Mouse (Mus musculus) intestine, postnatal 0 days (tissue): Measurements from ENCODE around the gene Cisd3. TPM values are rescaled to one million over a fixed set of nuclear protein-coding genes. Genes with fewer than 3 reads are reported as not detected.
A peak's percentile ranks its signal among the peaks of the same experiment; 100 is the strongest.

Experiments
- ATAC-seq: fragments of 200-750 bp; cut with Nextera tagmentation; 2 replicates; pipeline ENCODE4 v1.8.0; 2017; ENCODE audit warnings: mild to moderate bottlenecking, moderate TSS enrichment, moderate library complexity
- H3K27ac ChIP-seq: fragments of 300-500 bp; sonication (generic); 2 replicates; pipeline ENCODE4 v1.5.1; 2014; ENCODE audit warnings: mild to moderate bottlenecking, low read depth, low read length, moderate library complexity
- H3K27me3 ChIP-seq: fragments of 300-500 bp; sonication (generic); replicated peaks from 2 replicates; pipeline ENCODE4 v1.6.1; 2014; ENCODE audit warnings: low read length, mixed read lengths; ENCODE audit not compliant: control insufficient read depth, insufficient read depth
- H3K36me3 ChIP-seq: fragments of 300-500 bp; sonication (generic); 2 replicates; pipeline ENCODE4 v1.6.1; 2014; ENCODE audit warnings: mild to moderate bottlenecking, moderate library complexity; ENCODE audit not compliant: control insufficient read depth, insufficient read depth
- H3K4me1 ChIP-seq: fragments of 300-500 bp; sonication (generic); replicated peaks from 2 replicates; pipeline ENCODE4 v1.6.1; 2014; ENCODE audit warnings: antibody characterized with exemption, low read length, mixed read lengths; ENCODE audit not compliant: control insufficient read depth, insufficient read depth
- H3K4me2 ChIP-seq: fragments of 300-500 bp; sonication (generic); replicated peaks from 2 replicates; pipeline ENCODE4 v1.6.1; 2014; ENCODE audit warnings: low read depth, mild to moderate bottlenecking, moderate library complexity
- H3K4me3 ChIP-seq: fragments of 300-500 bp; sonication (generic); 2 replicates; pipeline ENCODE4 v1.5.1; 2014; ENCODE audit warnings: low read depth, low read length
- H3K9ac ChIP-seq: fragments of 300-500 bp; sonication (generic); 2 replicates; pipeline ENCODE4 v1.6.1; 2014; ENCODE audit warnings: mild to moderate bottlenecking, low read depth, low read length
- H3K9me3 ChIP-seq: fragments of 300-500 bp; sonication (generic); 2 replicates; pipeline ENCODE4 v1.6.1; 2016; ENCODE audit warnings: mixed run types; ENCODE audit not compliant: control insufficient read depth
- CTCF ChIP-seq: sonication (generic); IDR thresholded peaks from 2 replicates; pipeline ENCODE4 v1.5.1; 2016; ENCODE audit warnings: low read depth, mild to moderate bottlenecking, control low read depth, antibody characterized with exemption, moderate library complexity
- WGBS: fragments of 180-500 bp; shearing (Covaris S2); extraction: QIAGEN DNeasy Blood & Tissue Kit; methylation state at CpG from one replicate; pipeline ENCODE4 v1.1.7; 2014; 5-methylcytosine and 5-hydroxymethylcytosine counted together
- polyA plus RNA-seq: library from polyadenylated mRNA; unstranded; fragments of >200 nt; fragmentation: Nextera tagmentation; extraction: Ambion mirVana; gene quantifications from 2 replicates; pipeline ENCODE4 v1.2.1, GENCODE M21; 2015

Cisd3 gene
- polyA plus RNA-seq, 1 experiment from 2014 or later: 122 TPM

DNA sequence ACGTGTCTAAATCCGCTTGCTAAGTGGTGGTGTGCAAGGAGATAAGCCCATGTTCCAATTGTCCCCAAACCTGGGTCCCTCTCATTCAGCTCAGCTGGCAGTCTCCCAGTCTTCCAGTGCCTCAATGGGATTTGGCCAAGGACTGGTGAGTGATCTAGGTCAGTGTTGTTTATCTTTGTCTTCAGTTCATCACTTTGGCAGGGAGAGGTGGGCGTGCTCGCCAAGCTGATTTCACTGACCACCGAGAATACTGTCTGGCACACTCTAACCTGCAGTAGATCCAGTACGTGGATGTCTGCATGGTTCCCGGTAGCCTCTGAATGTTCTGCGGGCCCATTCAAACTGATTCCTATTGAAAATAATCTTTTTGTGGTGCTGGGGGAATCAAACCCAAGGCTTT is 28.3 kb downstream of the Cisd3 start:
- Histone ChIP-seq H3K9ac (no peak overlapping the region), H3K4me2 (no peak overlapping the region), H3K9me3 (no peaks in the 10 kb centered on the region), H3K4me3 (no peak overlapping the region), H3K4me1 (no peaks in the 10 kb centered on the region), H3K27me3 (no peaks in the 10 kb centered on the region), H3K27ac (no peak overlapping the region), H3K36me3 (peaks cover 44% of the 10 kb centered on the region)
- ATAC-seq: no peak
- TF ChIP-seq CTCF: no peak
- WGBS: 85% methylated on average over 8 of the region's 8 CpGs

DNA sequence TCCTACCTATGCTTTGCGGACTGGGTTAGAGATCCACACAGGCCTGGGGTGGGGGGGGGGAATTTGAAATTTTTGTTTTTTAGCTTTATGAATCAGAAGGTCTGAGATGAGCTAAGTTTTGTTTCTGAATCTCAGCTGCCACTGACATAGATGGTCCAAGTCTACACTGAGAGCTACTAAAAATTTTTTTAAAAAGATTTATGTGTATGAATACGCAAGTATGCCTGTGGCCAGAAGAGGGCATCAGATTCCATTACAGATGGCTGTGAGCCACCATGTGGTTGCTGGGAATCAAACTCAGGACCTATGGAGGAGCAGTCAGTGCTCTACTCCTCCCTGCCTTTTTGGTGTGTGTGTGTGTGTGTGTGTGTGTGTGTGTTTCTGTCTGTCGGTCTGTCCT is 28.7 kb downstream of the Cisd3 start:
- 94% methylated on average over 3 of the region's 3 CpGs for WGBS
- ATAC-seq: no peak

DNA sequence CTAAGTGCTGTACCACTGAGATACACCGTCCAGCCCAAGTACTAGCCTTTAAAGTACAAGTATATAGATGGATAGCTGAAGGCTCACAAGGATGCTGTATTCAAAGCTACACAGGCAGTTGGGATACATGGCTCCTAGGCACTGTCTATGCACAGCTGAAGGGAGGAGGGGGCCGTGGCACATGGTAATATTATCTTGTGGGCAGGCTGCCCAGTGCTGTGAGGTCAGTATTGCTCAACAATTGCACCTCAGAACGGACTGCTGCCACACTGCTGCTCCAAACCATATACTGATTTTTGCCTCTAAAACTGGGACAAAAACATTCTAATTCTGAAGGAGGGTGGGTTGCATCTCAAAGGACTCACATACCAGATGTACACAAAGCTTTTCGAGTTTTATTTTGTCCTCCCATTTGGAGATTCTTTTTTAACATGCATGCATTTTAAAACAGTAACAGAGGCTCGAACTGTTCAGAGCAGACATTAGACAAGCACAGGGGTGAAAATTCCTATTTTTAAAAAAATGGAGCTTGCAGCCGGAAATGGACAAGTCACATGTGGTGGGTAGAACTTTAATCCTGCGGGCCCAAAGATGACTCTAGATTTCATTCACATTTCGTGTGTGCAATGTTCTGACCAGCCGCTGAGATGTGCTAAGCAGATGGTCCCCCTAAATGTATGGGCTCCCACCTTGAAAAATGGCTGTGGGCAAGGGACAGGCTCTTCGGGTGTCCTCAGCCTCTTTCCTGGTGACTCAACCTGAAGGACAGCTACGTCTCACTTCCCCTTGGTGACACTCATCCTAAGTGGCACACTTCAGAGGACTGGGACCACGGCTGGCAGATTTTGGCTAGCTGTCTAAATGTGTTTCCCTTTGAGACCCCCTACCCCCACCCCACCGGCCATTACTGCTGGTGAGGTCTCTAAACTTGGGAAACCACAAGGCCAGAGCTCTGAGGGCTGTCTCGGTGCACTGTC is 29.4 kb downstream of the Cisd3 start:
- WGBS: 85% methylated on average over 14 of the region's 14 CpGs
- Histone ChIP-seq H3K36me3 (peaks cover 55% of the 10 kb centered on the region), H3K4me2 (no peak overlapping the region), H3K4me3 (no peak overlapping the region), H3K9ac (no peak overlapping the region), H3K9me3 (no peaks in the 10 kb centered on the region), H3K4me1 (no peaks in the 10 kb centered on the region), H3K27ac (no peak overlapping the region), H3K27me3 (no peaks in the 10 kb centered on the region)
- no peak for TF ChIP-seq CTCF
- ATAC-seq: no peak

More for the DNA sequence above, 28.7 kb downstream of the Cisd3 start:
- no peaks in the 10 kb centered on the region for H3K4me1 ChIP-seq
- no peak overlapping the region for H3K4me2 ChIP-seq
- no peak overlapping the region for H3K4me3 ChIP-seq
- H3K27me3 ChIP-seq: no peaks in the 10 kb centered on the region
- no peak overlapping the region for H3K27ac ChIP-seq
- peaks cover 48% of the 10 kb centered on the region for H3K36me3 ChIP-seq
- H3K9ac ChIP-seq: no peak overlapping the region
- no peaks in the 10 kb centered on the region for H3K9me3 ChIP-seq
- TF ChIP-seq CTCF: peak; percentile 52

DNA sequence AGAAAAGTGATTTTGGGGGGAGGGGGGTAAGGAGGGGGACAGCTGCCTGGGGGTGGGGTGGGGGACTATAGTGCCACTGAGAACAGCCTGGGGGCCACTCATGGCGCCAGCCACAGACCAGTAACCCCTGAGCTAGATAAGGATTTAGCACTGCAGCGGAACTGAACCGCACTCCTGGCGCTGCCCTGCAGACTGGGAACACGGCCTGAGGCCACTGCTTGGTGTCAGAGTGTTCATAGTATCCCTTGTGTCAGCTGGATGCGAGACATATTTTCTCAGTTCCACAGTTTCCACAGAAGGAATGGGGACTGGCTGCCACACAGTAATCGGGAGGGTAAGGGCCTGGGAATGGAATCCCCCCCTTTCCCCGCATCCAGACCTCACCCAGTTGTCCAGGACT is 30.4 kb downstream of the Cisd3 start:
- no peak for TF ChIP-seq CTCF
- no peak for ATAC-seq
- no peaks in the 10 kb centered on the region for H3K9me3 ChIP-seq
- H3K27me3 ChIP-seq: no peaks in the 10 kb centered on the region
- no peak overlapping the region for H3K4me2 ChIP-seq
- WGBS: 87% methylated on average over 8 of the region's 8 CpGs
- H3K27ac ChIP-seq: no peak overlapping the region
- no peak overlapping the region for H3K9ac ChIP-seq
- H3K4me1 ChIP-seq: no peaks in the 10 kb centered on the region
- no peak overlapping the region for H3K4me3 ChIP-seq
- peaks cover 64% of the 10 kb centered on the region for H3K36me3 ChIP-seq

DNA sequence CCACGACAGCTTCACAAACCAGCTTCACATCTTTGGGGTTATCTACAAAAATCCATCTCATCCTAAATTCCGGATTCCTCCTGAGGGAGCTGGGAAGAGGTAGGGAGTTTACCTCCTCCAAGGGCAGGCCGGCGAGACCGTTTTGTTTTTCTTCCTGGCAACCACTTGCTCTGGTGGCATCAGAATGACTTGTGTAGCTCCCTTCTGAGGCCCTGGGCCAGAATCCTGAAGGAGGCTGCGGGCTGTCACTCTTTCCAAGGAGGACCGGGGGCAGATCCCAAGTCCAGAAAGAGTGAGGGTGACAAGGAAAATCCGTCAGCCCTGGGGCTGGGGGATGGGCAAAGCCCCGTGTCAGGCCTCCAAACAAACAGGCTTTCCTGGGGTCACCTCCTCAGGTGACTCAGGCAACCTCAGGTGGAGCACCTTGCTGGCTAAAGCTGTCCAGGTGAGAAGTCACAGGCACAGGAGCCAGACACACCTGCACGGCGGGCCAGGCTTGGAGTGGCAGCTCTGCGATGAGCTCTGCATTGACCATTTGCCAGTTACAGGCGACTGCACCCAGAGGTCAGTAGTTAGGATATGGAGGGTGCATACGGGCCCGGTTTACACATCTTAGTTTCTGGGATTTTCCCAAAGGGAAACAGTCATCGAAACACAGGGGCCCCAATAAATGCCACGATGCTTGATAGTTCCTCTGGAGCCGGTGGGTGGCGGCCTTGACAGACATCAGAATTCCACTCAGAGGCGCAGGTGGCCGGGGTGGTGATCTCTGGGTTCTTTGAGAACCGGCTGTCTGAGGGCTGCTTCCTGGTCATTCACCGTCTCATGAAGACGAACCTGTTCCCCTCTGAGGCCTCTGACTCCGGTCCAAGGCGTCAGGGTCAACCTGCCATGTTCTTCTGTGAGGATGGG is 32.0 kb downstream of the Cisd3 start:
- no peak for TF ChIP-seq CTCF
- no peak overlapping the region for H3K4me3 ChIP-seq
- H3K27ac ChIP-seq: no peak overlapping the region; the same call in 1 of the 2 replicates
- ATAC-seq: no peak
- no peaks in the 10 kb centered on the region for H3K9me3 ChIP-seq
- no peaks in the 10 kb centered on the region for H3K4me1 ChIP-seq
- no peak overlapping the region for H3K9ac ChIP-seq
- no peaks in the 10 kb centered on the region for H3K27me3 ChIP-seq
- peaks cover 74% of the 10 kb centered on the region for H3K36me3 ChIP-seq
- H3K4me2 ChIP-seq: no peak overlapping the region
- 84% methylated on average over 26 of the region's 26 CpGs for WGBS

DNA sequence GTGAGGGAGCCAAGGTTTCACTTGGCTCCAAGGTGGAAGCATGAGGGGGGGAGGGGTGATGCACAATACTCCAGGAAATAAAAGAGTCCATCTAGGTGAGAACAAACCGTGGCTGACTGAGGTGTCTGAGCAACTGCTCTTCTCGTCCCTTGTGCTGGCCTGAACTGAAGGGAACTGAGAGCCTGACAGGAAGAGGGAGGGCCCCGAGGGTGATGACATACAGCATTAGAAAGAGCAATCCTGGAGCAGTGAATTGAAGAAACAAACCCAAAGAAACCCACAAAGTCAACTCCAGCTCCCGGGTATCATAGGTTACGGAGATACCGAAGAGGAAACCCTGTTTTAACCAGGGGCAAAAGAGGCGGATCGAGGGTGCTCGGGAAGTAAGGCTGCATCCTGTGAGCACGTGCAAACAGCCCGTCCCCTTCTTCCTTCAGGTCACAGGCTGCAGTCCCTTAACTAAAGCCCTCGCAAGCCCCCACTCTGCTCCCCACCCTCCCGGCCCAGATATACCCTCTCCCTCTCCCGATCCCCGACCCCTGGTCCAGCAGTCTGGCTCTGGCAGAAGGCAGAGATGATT is 32.7 kb downstream of the Cisd3 start:
- Histone ChIP-seq H3K27ac (no peak overlapping the region), H3K9ac (no peak overlapping the region), H3K4me2 (no peak overlapping the region), H3K4me3 (no peak overlapping the region), H3K9me3 (no peaks in the 10 kb centered on the region), H3K36me3 (peaks cover 78% of the 10 kb centered on the region), H3K4me1 (no peaks in the 10 kb centered on the region), H3K27me3 (no peaks in the 10 kb centered on the region)
- TF ChIP-seq CTCF: no peak
- ATAC-seq: no peak
- 76% methylated on average over 15 of the region's 15 CpGs for WGBS
